Mouse (Mus musculus): ENCODE results near the gene Olfr1347. TPM values are rescaled to one million over a fixed set of nuclear protein-coding genes. Genes with fewer than 3 reads are reported as not detected.

The Olfr1347 gene
- polyA plus RNA-seq, 1 experiment from 2014 or later, result not detected

DNA sequence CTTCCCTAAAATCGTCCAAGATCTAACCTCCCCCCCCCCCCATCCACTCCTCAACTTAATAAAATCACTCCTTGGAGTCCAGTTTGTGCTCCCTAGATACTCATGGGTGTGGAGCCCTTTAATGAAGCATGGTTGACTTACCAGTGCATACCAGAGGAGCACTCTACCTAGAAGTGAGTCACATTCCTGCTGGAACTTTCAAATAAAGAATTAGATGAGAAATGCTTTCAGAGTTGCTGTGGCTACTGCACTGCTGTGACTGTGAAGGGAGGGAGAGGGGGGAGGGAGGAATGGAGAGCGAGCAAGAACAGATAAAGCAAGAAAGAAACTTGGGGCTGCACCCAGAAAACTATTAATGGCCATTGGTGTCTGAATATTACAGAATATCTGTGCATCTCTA lies 58.4 kb downstream of the Olfr1347 start:
- Histone ChIP-seq H3K9me3 (0 out of 2 replicates have a peak, but pooled peaks cover 8% of the 10 kb centered on the region), H3K9ac (no peak overlapping the region), H3K4me2 (replicated peaks) (no peak overlapping the region), H3K27ac (no peak overlapping the region), H3K36me3 (no peaks in the 10 kb centered on the region), H3K27me3 (no peaks in the 10 kb centered on the region), H3K4me1 (no peaks in the 10 kb centered on the region), H3K4me3 (no peak overlapping the region)
- 56% methylated on average over 2 of the region's 2 CpGs for WGBS
- no peak for ATAC-seq (ENCODE audit: insufficient number of reproducible peaks, insufficient read depth, low FRiP score, low TSS enrichment)

DNA sequence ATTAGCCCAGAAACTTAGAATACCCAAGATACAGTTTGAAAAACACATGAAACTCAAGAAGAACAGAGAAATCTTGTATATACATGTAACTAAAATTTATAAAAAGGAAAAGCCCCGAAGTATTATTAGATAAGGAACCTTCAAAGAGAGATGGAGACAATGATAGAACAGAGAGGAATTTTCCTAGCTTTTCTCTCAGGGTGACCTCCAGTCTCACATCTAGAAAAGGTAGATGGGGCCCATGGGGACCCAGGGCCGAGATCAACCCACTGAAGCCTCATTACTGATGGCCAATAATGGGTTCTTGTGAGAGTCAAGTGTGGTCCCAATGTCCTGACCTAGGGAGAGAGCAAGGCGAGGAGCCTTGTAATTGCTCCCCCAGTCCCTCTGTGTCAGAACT lies 61.2 kb downstream of the Olfr1347 start, which contains the start of gene Olfr1344:
Gene Olfr1344, plus strand, starts transcription at position 301 of the 400 bp plus-strand sequence.
- H3K36me3 ChIP-seq, result no peaks in the 10 kb centered on the region
- H3K9me3 ChIP-seq, result 0 out of 2 replicates have a peak, but pooled peaks cover 8% of the 10 kb centered on the region
- no peak within 1 kb of the TSS for H3K27ac ChIP-seq
- no peaks in the 10 kb centered on the region for H3K4me1 ChIP-seq
- no peaks in the 10 kb centered on the region for H3K27me3 ChIP-seq
- WGBS, result 79% methylated on average over 3 of the region's 3 CpGs
- no peak within 1 kb of the TSS for H3K4me2 ChIP-seq (replicated peaks)
- no peak for ATAC-seq (ENCODE audit: insufficient number of reproducible peaks, insufficient read depth, low FRiP score, low TSS enrichment)
- H3K9ac ChIP-seq, result no peak within 1 kb of the TSS
- no peak within 1 kb of the TSS for H3K4me3 ChIP-seq

Other genes starting within 250 kb of the Olfr1347 start
- gene Epp13, start 247.0 kb downstream of the Olfr1347 start, polyA plus RNA-seq (2016; fragmentation: Nextera tagmentation; extraction: Ambion mirVana), result not detected in 2 replicates
- 6.4 and 8.4 TPM in 2 replicates for gene Zfp667, start 213.2 kb downstream of the Olfr1347 start, polyA plus RNA-seq (2016; fragmentation: Nextera tagmentation; extraction: Ambion mirVana)
- 8.6 and 9.4 TPM in 2 replicates for gene Zfp583, start 168.5 kb downstream of the Olfr1347 start, polyA plus RNA-seq (2016; fragmentation: Nextera tagmentation; extraction: Ambion mirVana)
- gene Gm3854, start 156.0 kb downstream of the Olfr1347 start, polyA plus RNA-seq (2016; fragmentation: Nextera tagmentation; extraction: Ambion mirVana), result 3.1 and 3.2 TPM in 2 replicates
- 2.7 and 2.8 TPM in 2 replicates for gene Zfp78, start 136.5 kb downstream of the Olfr1347 start, polyA plus RNA-seq (2016; fragmentation: Nextera tagmentation; extraction: Ambion mirVana)
- 12.6 and 13.1 TPM in 2 replicates for gene Zfp28, start 116.5 kb downstream of the Olfr1347 start, polyA plus RNA-seq (2016; fragmentation: Nextera tagmentation; extraction: Ambion mirVana)
- 0.20 TPM in 1 of 2 replicates, not detected in the other for gene Smim17, start 101.0 kb downstream of the Olfr1347 start, polyA plus RNA-seq (2016; fragmentation: Nextera tagmentation; extraction: Ambion mirVana)
- gene Gm20715, start 89.5 kb downstream of the Olfr1347 start, polyA plus RNA-seq (2016; fragmentation: Nextera tagmentation; extraction: Ambion mirVana), result 0.05 TPM in 1 of 2 replicates, not detected in the other
- not detected in 2 replicates for gene Olfr1344, start 61.1 kb downstream of the Olfr1347 start, polyA plus RNA-seq (2016; fragmentation: Nextera tagmentation; extraction: Ambion mirVana)
- not detected in 2 replicates for gene Olfr1336, start 43.6 kb downstream of the Olfr1347 start, polyA plus RNA-seq (2016; fragmentation: Nextera tagmentation; extraction: Ambion mirVana)
- not detected in 2 replicates for gene Olfr1346, start 32.7 kb downstream of the Olfr1347 start, polyA plus RNA-seq (2016; fragmentation: Nextera tagmentation; extraction: Ambion mirVana)
- not detected in 2 replicates for gene Olfr5, start 12.8 kb downstream of the Olfr1347 start, polyA plus RNA-seq (2016; fragmentation: Nextera tagmentation; extraction: Ambion mirVana)
- gene Olfr1348, start 9.0 kb upstream of the Olfr1347 start, polyA plus RNA-seq (2016; fragmentation: Nextera tagmentation; extraction: Ambion mirVana), result not detected in 2 replicates
- not detected in 2 replicates for gene Olfr1349, start 23.2 kb upstream of the Olfr1347 start, polyA plus RNA-seq (2016; fragmentation: Nextera tagmentation; extraction: Ambion mirVana)
- not detected in 2 replicates for gene Olfr1350, start 65.1 kb upstream of the Olfr1347 start, polyA plus RNA-seq (2016; fragmentation: Nextera tagmentation; extraction: Ambion mirVana)
- gene Zim1, start 196.7 kb upstream of the Olfr1347 start, polyA plus RNA-seq (2016; fragmentation: Nextera tagmentation; extraction: Ambion mirVana), result 4.7 and 5.1 TPM in 2 replicates
- 264 and 269 TPM in 2 replicates for gene Peg3, start 230.7 kb upstream of the Olfr1347 start, polyA plus RNA-seq (2016; fragmentation: Nextera tagmentation; extraction: Ambion mirVana)
- gene Usp29, start 230.8 kb upstream of the Olfr1347 start, polyA plus RNA-seq (2016; fragmentation: Nextera tagmentation; extraction: Ambion mirVana), result 16.2 and 19.2 TPM in 2 replicates

Measured in embryonic facial prominence, embryonic 12.5 days (tissue).